Mouse (Mus musculus) ES-Bruce4 (cell line): ENCODE measurements around the gene Golt1a. TPM values are rescaled to one million over a fixed set of nuclear protein-coding genes. Genes with fewer than 3 reads are reported as not detected.
A peak's percentile ranks its signal among the peaks of the same experiment; 100 is the strongest.

Experiments
- H3K27ac ChIP-seq: 2 replicates; pipeline ENCODE4 v1.5.1; 2012; ENCODE audit warnings: low read length, inconsistent platforms; ENCODE audit not compliant: insufficient read depth
- H3K27me3 ChIP-seq: 2 replicates; pipeline ENCODE4 v1.6.1; 2012; ENCODE audit warnings: mild to moderate bottlenecking, low read length, inconsistent platforms; ENCODE audit not compliant: control insufficient read depth, poor library complexity, insufficient read depth, severe bottlenecking
- H3K36me3 ChIP-seq: 2 replicates; pipeline ENCODE4 v1.6.1; 2012; ENCODE audit warnings: inconsistent platforms, mild to moderate bottlenecking, low read length, moderate library complexity; ENCODE audit not compliant: control insufficient read depth, poor library complexity, insufficient read depth, severe bottlenecking
- H3K4me1 ChIP-seq: one replicate; pipeline ENCODE4 v1.8.1; 2011; ENCODE audit warnings: low read length; ENCODE audit not compliant: control insufficient read depth, insufficient read depth
- H3K4me3 ChIP-seq: 2 replicates; pipeline ENCODE4 v1.5.1; 2011; ENCODE audit warnings: low read depth, mild to moderate bottlenecking, low read length
- H3K9ac ChIP-seq: 2 replicates; pipeline ENCODE4 v1.6.1; 2012; ENCODE audit warnings: low read depth, mild to moderate bottlenecking, inconsistent platforms; ENCODE audit not compliant: poor library complexity, severe bottlenecking
- H3K9me3 ChIP-seq: replicated peaks from 2 replicates; pipeline ENCODE4 v1.6.1; 2012; ENCODE audit warnings: mild to moderate bottlenecking, low read length, inconsistent platforms; ENCODE audit not compliant: control insufficient read depth, poor library complexity, insufficient read depth, severe bottlenecking
- CTCF ChIP-seq: IDR thresholded peaks from one replicate; pipeline ENCODE4 v1.8.1; 2011; ENCODE audit warnings: low read depth, low read length
- EP300 ChIP-seq: IDR thresholded peaks from 2 replicates; pipeline ENCODE4 v1.6.1; 2011; ENCODE audit warnings: low read depth, low read length; ENCODE audit not compliant: insufficient read depth
- POLR2A ChIP-seq: IDR thresholded peaks from one replicate; pipeline ENCODE4 v1.8.1; 2011; ENCODE audit warnings: low read length; ENCODE audit not compliant: insufficient read depth
- polyA plus RNA-seq: library from polyadenylated mRNA; stranded (reverse); fragments of >200 nt; gene quantifications from 2 replicates; pipeline ENCODE4 v1.2.4, GENCODE M21; 2011; ENCODE audit warnings: low read depth; ENCODE audit not compliant: missing spikeins, insufficient read depth, insufficient read length

The Golt1a gene
- polyA plus RNA-seq, 1 experiment, result not detected

- no peaks in the 10 kb centered on the region for H3K9me3 ChIP-seq
- no peak overlapping the region for H3K9ac ChIP-seq
- H3K27me3 ChIP-seq, result no peaks in the 10 kb centered on the region
- H3K4me1 ChIP-seq, result no peaks in the 10 kb centered on the region
- H3K4me3 ChIP-seq, result no peak overlapping the region
- H3K36me3 ChIP-seq, result no peaks in the 10 kb centered on the region
- peak; percentile 49; the same call in 1 of the 2 replicates for TF ChIP-seq EP300
- TF ChIP-seq POLR2A, result no peak
- no peak overlapping the region for H3K27ac ChIP-seq
Measured at GRCm38 (mm10) chr1:133267813-133268492, 41.6 kb upstream of the Golt1a start.

GRCm38 (mm10) chr1:133268503-133268902, 41.1 kb upstream of the Golt1a start:
- H3K27me3 ChIP-seq, result no peaks in the 10 kb centered on the region
- H3K9ac ChIP-seq, result no peak overlapping the region
- no peaks in the 10 kb centered on the region for H3K36me3 ChIP-seq
- H3K9me3 ChIP-seq, result no peaks in the 10 kb centered on the region
- H3K4me3 ChIP-seq, result no peak overlapping the region
- TF ChIP-seq CTCF, result peak; percentile 30
- no peak for TF ChIP-seq POLR2A
- TF ChIP-seq EP300, result no peak
- no peak overlapping the region for H3K27ac ChIP-seq
- H3K4me1 ChIP-seq, result no peaks in the 10 kb centered on the region

- H3K27ac ChIP-seq, result no peak overlapping the region
- H3K9me3 ChIP-seq, result no peaks in the 10 kb centered on the region
- no peak overlapping the region for H3K9ac ChIP-seq
- H3K36me3 ChIP-seq, result no peaks in the 10 kb centered on the region
- H3K4me3 ChIP-seq, result no peak overlapping the region
- H3K4me1 ChIP-seq, result no peaks in the 10 kb centered on the region
- TF ChIP-seq EP300 (no peak), CTCF (no peak), POLR2A (no peak)
- no peaks in the 10 kb centered on the region for H3K27me3 ChIP-seq
Measured at GRCm38 (mm10) chr1:133270336-133270735, 39.3 kb upstream of the Golt1a start.

GRCm38 (mm10) chr1:133274163-133274562, 35.4 kb upstream of the Golt1a start:
- Histone ChIP-seq H3K36me3 (no peaks in the 10 kb centered on the region), H3K27ac (no peak overlapping the region), H3K9ac (no peak overlapping the region), H3K27me3 (no peaks in the 10 kb centered on the region), H3K9me3 (no peaks in the 10 kb centered on the region), H3K4me1 (no peaks in the 10 kb centered on the region), H3K4me3 (peak overlapping the region; percentile 49)
- TF ChIP-seq CTCF (no peak), POLR2A (no peak), EP300 (no peak)

GRCm38 (mm10) chr1:133276983-133277382, 32.6 kb upstream of the Golt1a start:
- Histone ChIP-seq H3K4me3 (no peak overlapping the region), H3K27me3 (no peaks in the 10 kb centered on the region), H3K36me3 (no peaks in the 10 kb centered on the region), H3K9me3 (no peaks in the 10 kb centered on the region), H3K4me1 (no peaks in the 10 kb centered on the region), H3K27ac (no peak overlapping the region), H3K9ac (no peak overlapping the region)
- TF ChIP-seq POLR2A, result no peak

- Histone ChIP-seq H3K4me3 (no peak overlapping the region), H3K4me1 (no peaks in the 10 kb centered on the region), H3K27ac (no peak overlapping the region), H3K9ac (no peak overlapping the region), H3K27me3 (no peaks in the 10 kb centered on the region), H3K36me3 (no peaks in the 10 kb centered on the region), H3K9me3 (no peaks in the 10 kb centered on the region)
- TF ChIP-seq CTCF (no peak), POLR2A (no peak), EP300 (no peak)
Measured at GRCm38 (mm10) chr1:133278539-133278938, 31.1 kb upstream of the Golt1a start.
